Mouse (Mus musculus) T-helper 17 cell (primary cell): ENCODE measurements at regions not wholly inside any gene's neighbourhood (a gene's known extent, or its start where the extent isn't known, plus 50 kb on each side); places are given as distances from the start of the nearest gene placed in this dataset.

ENCODE experiments used
- in situ Hi-C, 2 experiments: fragments of 300-600 bp; cut with MboI, MseI; formaldehyde crosslinking; loops; 1 replicate in 1 of 2; 2 replicates in 1 of 2; pipeline ENCODE4 v1.15.1; 2025; ENCODE audit warnings: high pct_unique_total_duplicates in 2 of 2

DNA sequence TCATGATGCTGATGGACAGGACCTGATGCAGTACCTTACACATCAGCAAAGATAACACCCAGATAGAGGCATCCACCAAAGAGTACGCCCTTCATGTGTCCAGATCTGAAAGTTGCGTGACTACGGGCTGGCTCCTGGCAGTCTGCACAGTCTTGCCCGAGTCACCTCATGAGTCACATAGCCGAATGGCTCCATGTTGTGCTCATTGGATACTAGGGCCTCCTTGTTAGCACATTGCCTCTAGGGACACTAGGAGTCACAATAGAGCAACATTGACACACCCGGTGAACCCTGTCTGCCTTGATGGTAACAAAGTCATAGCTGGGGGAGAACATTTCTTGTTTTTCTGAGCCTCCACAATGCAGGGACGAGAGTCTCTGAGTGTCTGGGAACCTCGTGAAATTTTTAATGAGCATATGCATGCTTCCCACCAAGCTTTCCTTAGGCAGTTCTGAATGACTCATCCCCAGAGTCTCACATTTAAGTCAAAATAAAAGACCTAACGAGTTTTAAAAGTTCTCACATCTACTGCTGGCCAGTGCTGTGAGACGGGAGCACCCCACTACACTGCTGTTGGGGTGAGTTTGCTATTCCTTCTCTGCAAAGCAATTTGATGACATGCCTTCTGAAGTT is 297.5 kb downstream of the Insig2 start:
- in situ Hi-C loops: no loop called here

DNA sequence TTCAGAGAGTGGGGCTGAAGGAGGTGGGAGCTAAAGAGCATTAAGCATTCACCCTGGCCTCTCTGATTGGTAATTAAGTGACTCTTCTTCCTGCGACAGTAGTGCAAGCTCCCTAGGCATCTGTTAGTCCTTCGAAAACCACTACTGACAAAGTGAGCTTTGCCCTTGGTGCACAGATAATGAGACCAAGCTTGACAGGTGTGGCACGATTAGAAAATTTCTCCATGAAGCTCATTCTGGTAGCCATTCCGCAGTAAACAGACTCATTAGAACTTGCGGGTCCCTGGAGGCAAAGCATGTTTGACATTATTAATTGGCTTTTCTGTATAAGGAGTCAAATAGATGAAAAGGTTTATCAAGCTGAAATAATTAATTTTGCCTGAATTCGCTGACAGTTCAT is 285.8 kb downstream of the Insig2 start:
- in situ Hi-C loops: no loop called here

DNA sequence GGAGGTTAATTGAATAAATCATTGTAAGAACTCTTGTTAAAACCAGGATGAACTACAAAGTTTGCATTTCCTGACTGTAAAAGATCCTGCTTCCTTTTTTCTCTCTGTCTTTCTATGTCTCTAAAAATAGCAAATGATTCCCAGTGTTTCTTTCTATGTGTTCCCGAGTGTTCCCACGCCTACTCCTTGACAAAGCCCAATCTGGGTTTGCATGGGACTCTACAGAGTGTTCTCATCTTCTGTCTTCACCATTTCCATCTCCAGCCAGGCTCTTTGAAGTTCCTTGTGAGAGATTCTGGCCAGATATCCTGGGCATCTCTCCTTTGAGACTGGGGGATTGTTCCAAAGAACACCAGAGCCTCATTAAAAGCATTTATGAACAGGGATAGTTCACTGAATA is 285.0 kb downstream of the Insig2 start:
- in situ Hi-C loops: no loop called here

DNA sequence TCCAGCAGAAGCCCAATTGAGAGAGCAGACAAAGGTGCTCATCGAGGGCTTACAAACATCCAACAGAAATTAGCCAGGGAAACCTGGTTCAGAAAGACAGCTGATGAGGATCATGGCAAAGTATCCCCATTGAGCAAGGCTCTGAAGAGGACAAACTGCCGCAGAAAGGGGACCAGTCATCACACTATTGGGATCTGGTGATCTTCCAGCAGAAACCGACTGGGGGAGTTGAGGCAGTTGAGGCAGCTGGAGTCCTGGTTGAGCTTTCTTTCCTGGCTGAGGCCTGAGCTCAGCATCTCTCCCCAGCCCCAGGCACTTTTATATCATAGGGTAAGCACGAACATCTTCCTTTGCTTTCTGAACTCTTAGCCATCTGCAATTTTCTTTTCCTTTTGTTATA is 282.7 kb downstream of the Insig2 start:
- in situ Hi-C loops: no loop called here

DNA sequence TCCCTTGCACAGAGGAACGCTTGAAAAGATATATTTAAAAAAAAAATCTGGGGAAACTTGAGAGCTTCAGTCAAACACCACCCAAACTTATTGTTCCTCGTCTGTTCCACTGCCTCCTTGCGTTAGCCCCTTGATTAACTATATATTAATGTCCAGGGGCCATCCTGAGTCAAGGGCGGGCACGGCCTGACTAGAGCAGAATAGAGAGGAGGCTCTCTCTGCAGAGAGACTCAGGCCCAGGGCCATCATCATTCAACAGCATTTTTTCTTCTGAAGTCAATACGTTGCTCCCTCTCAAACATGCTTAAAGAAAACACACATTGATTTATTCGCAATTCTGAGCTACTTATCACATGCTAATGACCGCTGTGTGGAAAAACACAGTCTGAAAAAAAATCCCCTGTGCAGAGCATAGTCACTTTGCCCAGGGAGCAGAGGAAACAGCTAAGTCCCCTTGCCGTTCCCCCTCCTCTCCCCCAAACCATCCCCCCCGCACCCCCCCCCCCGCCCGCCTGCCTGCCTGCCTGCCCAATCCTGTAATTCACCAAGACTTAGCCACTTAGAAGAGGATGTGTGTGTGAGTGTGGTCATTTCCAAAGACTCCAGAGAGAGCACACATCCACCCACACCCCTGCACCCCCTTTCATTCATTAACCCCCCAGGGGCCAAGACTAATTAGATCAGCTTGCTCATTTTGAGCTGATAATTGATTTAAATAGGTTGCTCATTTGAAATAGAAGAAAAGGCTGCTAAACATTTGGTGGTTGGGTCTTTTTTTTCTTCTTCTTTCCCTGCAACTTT is 281.5 kb downstream of the Insig2 start:
- in situ Hi-C loops: no loop called here

DNA sequence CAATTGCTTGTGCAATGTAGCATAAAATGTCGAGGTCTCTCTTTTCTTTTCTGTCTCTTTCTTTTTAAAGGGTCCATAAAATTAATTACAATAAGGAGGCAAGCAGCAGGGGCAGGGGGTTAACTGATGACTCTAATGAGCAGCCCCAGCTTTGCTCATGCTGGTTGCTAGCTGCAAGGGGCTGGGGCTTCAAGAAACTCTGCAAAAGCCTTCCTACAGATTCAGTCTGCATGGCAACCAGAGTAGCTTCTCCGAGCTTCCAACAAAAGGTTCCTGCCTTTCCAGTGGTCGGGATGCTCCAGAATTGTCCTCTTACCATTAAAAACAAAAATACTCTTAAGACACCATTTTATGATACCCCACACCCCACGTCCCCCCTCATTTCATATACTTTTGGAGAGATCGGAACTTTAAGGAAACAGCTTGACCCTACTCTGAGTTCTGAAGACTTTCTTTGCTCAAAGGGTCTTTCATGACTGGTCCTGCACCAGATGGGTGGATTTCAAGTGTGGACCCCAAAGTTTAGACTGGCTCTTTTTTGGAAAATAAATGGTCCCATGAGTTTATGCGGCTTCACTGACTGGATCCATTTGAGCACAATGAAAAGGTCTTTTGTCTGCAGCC is 280.8 kb downstream of the Insig2 start:
- in situ Hi-C loops: no loop called here

DNA sequence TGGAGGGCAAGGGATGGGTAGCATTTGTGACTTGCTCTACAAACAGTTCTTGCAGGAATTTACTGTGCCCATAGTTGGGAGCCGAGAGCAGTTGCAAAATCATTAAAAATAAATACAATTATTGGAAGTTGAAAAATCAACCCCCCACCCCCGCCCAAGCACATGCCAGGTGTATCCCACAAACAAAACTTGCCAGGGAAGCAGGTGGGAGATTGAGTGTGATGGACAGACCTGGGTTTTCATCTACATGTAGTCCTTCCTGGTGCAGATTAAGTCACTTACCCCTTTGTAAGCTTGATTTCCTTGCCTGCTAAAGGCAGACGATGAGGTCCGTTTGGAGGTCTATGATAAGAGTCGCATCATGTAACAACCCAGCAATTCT is 280.3 kb downstream of the Insig2 start:
- in situ Hi-C loops: no loop called here

DNA sequence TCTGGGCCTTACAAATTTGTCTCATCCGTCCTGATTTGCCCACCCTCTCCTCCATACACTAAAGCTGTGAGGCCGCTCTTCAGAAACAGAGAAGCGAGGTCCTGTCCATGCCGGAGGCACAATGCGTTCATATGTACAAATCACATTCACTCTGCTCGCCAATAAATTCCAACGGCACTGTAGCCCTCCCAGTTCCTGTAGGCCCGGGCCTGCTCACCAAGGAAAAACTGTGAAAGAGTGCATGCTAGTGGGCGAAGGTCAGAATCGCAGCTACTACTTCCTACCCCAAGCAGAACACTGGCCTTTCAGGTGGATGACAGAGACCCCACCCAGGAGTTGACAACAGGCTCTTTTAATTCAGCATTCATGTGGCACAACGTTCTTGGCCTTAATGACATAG is 278.7 kb downstream of the Insig2 start:
- in situ Hi-C loops: no loop called here

DNA sequence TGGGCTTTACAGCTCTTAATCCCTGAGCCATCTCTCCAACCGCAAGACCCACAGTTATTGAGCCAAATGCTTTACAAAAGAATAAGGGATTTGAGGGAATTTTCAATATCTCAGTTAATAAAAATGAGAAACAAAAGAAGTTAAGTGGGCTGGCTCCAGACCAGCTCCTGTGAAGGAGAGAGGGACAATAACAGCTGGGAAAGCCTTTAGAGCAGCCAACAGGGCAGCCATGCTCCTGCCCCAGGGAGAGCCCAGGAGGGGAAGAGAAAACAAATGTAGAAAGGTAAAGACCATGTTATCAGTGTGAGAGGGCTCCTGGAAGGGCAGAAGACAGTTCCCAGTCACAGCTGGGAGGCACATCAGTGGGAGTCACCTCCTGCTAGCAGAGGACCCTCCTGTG is 257.8 kb downstream of the Insig2 start:
- in situ Hi-C loops: no loop called here

DNA sequence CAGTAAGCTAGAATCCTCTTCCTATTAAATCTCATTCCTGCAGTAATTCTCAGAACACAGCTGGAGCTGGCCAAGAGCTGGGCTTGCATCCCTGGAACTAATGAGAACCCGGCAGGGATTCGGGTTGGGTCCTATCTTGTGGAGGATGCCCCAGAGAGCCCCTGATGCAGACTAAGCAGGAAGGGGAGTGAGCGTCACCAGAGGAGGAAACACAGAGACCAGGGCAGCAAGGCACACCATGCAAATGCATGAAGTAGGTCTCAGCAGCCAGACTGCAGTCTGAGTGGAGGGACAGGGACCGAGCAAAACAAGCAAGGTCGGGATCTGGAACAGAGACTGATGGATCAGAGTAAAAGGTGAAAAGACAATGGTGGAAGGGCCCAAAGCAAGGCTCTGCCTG is 249.6 kb downstream of the Insig2 start:
- in situ Hi-C loops: no loop called here

DNA sequence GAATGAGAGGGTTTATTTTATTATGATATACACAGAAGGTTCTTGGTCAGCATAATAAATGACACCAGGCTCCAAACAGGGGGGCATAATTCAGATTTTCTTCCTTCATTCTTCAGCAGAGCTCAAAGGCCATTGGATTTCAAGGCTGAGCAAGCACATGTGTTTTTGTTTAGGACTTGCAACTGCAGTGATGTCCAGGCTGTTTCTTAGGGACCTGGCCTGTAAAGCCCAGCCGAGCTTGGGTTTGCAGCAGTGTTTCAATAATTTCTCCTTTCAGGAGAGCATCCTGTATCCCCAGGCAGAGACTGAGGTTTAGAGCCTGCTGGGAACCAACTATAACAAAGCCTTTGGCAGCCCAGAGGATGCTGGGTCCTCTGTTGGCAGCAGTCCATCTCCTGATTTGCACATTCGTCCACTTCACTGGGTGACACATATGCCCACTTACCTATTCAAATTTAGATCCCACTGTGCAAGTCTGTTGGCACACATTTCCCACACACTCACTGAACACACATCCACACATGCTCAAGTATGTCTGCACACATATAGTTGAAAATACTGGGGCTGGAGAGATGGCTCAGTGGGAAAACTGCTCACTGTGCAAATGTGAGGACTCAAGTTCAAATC is 247.2 kb downstream of the Insig2 start:
- in situ Hi-C loops: no loop called here

DNA sequence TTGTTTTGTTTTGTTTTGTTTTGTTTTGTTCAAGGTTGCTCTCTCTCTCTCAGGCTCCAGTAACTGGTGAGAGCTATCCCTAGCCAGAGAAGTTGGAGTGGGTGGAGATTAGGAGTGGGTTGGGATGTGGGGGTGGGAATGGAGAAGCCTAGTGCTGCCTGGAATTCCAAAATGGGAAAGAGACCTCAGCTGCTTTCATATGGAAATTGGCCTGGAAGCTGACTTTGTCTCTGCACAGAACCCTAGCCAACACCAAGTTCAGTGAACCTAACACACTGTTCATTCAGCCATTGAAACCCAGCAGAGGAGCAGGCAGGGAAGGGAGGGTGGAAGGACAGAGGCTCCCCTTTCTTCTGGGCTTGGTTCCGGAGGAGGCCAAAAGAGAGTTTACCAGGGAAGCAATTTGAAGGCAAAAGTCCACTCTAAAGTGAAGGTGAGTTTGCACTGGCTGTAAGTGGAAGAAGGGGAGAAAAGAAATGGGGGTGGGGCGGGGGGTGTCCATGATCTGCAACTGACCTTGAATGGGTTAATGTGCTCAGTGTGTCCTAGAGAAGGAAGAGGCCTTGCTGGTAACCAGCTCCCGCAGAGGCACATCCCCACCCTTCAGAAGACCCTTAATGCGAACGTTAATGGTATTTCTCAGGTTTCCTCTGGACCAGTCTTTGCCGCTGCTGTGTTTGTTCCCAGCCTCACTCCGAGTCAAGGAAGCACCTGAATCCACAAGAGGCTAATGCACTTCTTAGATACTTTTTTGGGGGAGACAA is 245.1 kb downstream of the Insig2 start:
- in situ Hi-C loops: no loop called here

DNA sequence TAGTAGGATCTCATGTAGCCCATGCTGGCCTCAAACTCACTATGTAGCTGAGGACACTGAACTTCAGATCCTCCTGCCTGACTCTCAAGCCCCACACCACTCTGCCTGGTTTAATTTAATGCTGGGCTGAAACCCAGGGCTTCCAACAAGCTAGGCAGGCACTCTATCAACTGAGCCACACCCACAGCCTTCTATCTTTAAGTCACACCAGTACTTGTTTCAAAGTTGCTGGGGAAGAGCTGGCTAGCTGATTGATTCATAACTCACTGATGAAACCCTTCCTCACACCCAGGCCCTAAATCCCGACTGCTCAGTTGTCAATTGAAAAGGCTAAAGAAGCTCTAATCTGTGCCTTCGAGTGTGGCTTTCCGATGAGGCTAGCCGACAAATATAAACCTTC is 241.8 kb downstream of the Insig2 start:
- in situ Hi-C loops: loop anchor here in 1 of 2 experiments (10.0 kb wide), 1 partner anchor 1476 kb away; no protein-coding TSS in a partner anchor

DNA sequence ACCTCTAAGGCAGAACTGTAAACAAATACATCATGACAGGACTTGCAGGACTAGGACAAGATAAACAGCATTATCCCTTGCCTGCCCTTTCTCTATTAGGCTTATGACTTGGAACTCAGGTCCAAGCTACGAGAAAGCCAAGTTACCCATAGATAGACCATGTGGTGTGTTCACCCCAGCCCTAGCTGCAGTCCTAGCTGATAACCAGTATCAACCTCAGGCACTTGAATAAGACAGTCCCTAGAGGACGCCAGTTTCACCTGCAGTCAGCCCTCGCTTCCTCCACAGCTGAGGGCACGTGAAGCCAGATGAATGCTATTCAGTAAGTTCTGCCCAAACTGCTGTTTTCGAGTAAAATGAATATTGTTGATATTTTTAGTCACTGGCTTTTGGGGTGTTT is 239.5 kb downstream of the Insig2 start:
- in situ Hi-C loops: loop anchor here in 1 of 2 experiments (10.0 kb wide), 1 partner anchor 1478 kb away; no protein-coding TSS in a partner anchor

DNA sequence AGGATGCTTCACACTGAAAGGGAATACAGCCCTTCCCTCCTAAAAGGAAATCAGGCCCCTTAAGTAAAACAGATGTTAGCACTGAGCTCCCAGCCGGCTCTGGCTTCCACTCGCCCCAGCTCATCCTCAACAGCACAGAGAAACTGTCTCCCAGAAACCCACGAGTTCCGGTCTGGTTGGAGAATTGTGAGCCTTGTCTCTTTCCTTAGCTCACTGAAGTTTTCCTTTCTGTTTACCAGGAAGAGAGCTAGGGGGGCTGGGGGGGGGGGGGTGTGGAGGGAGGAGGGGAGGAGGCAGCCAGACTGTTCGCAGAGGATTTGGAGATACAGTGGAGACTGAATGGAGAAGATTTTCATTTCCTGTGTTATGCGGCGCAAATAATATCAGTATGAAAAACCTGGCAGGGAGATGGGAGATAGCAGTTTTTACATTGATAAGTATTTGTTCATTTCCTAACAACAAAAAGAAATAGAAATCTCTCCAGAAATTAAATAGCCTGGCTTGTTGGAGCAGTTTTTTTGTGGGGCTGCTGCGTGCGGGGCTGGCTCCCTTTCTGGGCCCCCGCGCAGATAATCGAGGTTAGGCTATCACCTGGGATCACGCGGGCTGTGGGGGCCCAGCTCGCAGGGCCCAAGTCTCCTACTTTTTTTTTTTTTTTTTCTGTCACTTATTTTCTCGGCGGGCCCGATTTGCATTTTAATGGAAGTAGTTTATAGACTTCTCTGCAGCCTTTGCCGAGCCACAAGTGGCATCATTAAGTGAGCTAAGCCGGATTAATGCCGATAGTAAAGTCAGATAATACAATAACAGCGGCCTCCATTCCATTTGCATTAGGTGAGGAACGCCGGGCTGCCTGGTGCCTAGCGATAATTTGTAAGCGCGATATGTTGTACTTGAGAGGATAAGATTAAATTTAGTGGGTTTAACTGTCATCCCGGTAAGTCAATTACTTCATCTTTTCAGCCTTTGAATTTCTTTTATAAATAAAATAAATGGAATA is 235.5 kb downstream of the Insig2 start:
- in situ Hi-C loops: loop anchor here in 1 of 2 experiments (10.0 kb wide), 1 partner anchor 1482 kb away; no protein-coding TSS in a partner anchor

DNA sequence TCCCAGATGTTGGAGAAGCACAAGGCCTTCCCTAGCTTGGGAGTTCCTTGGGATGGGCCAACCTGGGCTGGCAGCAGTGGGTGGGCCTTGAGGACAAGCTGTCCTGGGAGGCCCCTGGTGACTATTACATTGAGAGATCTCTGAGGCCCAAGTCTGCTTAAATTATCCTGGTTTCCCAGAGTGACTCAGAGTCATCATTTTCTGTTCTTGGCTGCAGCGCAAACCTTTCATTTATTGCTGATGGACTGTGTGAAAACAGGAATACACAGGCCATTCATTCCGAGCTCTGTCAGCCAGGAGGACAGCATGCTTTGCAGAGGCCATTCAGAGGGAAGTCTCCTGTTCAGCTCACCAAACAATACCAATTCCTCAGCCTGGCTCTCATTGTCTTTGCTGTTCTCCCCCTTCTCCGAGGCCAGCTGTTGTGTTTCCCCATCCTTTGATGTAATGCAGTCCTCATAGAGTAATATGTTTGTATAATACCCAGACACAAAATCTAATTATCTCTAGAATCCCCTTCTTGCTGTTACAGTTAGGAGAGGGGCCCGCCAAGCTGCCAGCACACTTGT is 220.5 kb downstream of the Insig2 start:
- in situ Hi-C loops: no loop called here

DNA sequence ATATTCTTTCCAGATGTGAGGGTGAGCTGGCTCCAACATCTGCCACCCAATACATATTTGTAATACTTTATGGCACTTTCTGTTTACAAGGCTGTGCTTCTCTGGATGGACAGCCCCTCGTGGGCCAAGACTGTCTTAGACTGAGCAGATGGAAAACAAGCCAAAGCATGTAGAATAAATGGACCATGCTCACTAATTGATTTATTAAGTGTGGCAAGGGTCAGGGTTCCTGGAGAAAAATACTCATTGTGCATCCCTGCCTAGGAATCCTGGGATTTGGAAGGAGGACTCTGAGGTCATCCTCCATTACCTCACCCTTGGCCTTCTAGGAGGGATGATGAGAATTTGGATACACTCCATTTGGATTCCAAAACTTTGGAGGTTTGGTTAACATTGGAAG is 219.9 kb downstream of the Insig2 start:
- in situ Hi-C loops: no loop called here

DNA sequence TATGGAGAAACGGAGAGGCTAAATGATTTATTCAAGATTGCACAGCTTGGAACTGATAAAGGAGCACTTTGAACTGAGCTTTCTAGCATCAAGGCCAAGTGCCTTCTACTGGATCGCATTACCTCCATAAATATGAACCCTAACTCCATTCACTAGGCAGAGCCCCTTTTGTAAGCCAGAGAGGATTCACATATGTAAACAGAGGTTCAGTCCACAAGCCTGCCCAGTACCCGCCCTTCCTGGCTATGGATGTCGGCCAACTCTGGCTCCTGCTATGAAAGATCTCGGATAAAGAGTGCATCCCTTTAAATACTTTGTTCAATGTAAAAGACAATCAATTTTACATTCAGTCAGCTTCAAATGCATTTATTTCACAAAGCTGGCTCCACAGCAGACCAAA is 215.8 kb downstream of the Insig2 start:
- in situ Hi-C loops: no loop called here

DNA sequence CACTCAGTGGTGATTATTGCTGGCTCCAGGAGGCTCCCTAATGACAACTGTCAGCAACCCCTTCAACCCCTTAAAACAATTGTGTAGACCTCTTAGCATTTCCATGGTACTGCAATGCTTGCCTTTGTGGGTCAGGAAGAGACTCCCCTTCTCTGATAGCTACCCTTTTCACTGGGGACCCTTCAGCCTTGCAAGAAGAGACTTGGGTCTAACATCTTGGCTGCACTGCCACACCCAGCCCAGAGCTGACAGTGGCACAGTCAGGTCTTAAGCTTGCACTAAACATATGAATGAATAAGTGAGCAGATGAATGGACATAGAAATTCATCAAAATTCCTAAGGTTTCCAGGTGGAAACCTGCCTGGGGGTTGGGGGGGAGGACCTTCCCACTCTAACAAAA is 209.0 kb downstream of the Insig2 start:
- in situ Hi-C loops: no loop called here

DNA sequence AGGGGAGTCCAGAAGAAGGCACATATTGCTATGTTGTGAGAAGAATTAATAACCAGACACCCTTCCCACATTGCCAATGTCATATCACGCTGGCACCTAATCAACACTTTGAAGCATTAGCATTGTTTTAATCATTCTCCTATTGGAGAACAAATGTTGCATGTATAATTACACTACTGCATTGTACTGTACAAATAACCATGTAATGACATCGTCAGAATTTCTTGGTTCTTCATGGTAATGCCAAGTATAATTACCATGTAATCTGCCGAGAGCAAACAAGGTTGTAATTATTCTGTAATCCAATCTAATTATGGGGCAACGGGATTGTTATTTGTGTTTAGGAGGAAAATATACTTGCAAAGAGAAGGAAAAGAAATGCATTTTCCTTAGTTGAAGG is 196.1 kb downstream of the Insig2 start:
- in situ Hi-C loops: no loop called here
